Mouse (Mus musculus) C2C12 (cell line): Measurements from ENCODE around the gene Iqck.

ENCODE experiments used
- CEBPB ChIP-seq: IDR thresholded peaks from one replicate; pipeline ENCODE4 v1.6.1; 2011; ENCODE audit warnings: low read depth, mild to moderate bottlenecking, control low read depth, moderate library complexity
- CTCF ChIP-seq: IDR thresholded peaks from one replicate; pipeline ENCODE4 v1.5.1; 2011; ENCODE audit not compliant: control insufficient read depth, insufficient read depth, insufficient read length
- MYOD1 ChIP-seq: IDR thresholded peaks from one replicate; pipeline ENCODE4 v1.6.1; 2011; ENCODE audit warnings: low read depth; ENCODE audit not compliant: control insufficient read depth, insufficient read length
- MYOG ChIP-seq: IDR thresholded peaks from one replicate; pipeline ENCODE4 v1.6.1; 2011; ENCODE audit not compliant: control insufficient read depth, insufficient read length; ENCODE audit errors: extremely low read depth
- USF1 ChIP-seq: IDR thresholded peaks from one replicate; pipeline ENCODE4 v1.6.1; 2011; ENCODE audit warnings: low read depth, mild to moderate bottlenecking, control low read depth, moderate library complexity

- no peak for TF ChIP-seq CTCF
- TF ChIP-seq USF1 = no peak
- no peak for TF ChIP-seq CEBPB
- TF ChIP-seq MYOD1 = no peak
- no peak for TF ChIP-seq MYOG
These were observed 59.1 kb downstream of the Iqck start for GRCm38 (mm10) chr7:118914561-118915165.
